Mouse (Mus musculus) forebrain, postnatal 0 days (tissue): Measurements from ENCODE around the gene Inhba. TPM values are rescaled to one million over a fixed set of nuclear protein-coding genes. Genes with fewer than 3 reads are reported as not detected.

Source experiments
- ATAC-seq: fragments of 200-750 bp; cut with Nextera tagmentation; 2 replicates; pipeline ENCODE4 v1.8.0; 2017; ENCODE audit warnings: mild to moderate bottlenecking, moderate library complexity
- DNase-seq: peaks from one replicate; pipeline ENCODE4 v3.0.0-alpha.2; 2015
- H3K27ac ChIP-seq: fragments of 300-500 bp; sonication (generic); 2 replicates; pipeline ENCODE4 v1.5.1; 2014; ENCODE audit warnings: low read depth, mild to moderate bottlenecking, antibody characterized with exemption, low read length, moderate library complexity, mixed read lengths
- H3K27me3 ChIP-seq: fragments of 300-500 bp; sonication (generic); 2 replicates; pipeline ENCODE4 v1.6.1; 2014; ENCODE audit warnings: mild to moderate bottlenecking, low read length, mixed read lengths; ENCODE audit not compliant: insufficient read depth
- H3K36me3 ChIP-seq: fragments of 300-500 bp; sonication (generic); 2 replicates; pipeline ENCODE4 v1.6.1; 2014; ENCODE audit warnings: mild to moderate bottlenecking, moderate library complexity; ENCODE audit not compliant: insufficient read depth
- H3K4me1 ChIP-seq: fragments of 300-500 bp; sonication (generic); 2 replicates; pipeline ENCODE4 v1.6.1; 2014; ENCODE audit warnings: antibody characterized with exemption; ENCODE audit not compliant: insufficient read depth
- H3K4me2 ChIP-seq: fragments of 300-500 bp; sonication (generic); 2 replicates; pipeline ENCODE4 v1.6.1; 2014; ENCODE audit warnings: low read depth, mild to moderate bottlenecking, moderate library complexity
- H3K4me3 ChIP-seq: fragments of 300-500 bp; sonication (generic); 2 replicates; pipeline ENCODE4 v1.5.1; 2014; ENCODE audit warnings: low read depth, low read length, mixed read lengths
- H3K9ac ChIP-seq: fragments of 300-500 bp; sonication (generic); 2 replicates; pipeline ENCODE4 v1.6.1; 2014; ENCODE audit warnings: mild to moderate bottlenecking
- H3K9me3 ChIP-seq: fragments of 300-500 bp; sonication (generic); 2 replicates; pipeline ENCODE4 v1.6.1; 2016; ENCODE audit warnings: low read length
- CTCF ChIP-seq: sonication (generic); IDR thresholded peaks from 2 replicates; pipeline ENCODE4 v1.5.1; 2016; ENCODE audit warnings: antibody characterized with exemption, control low read depth, low read depth
- WGBS: fragments of 180-500 bp; shearing (Covaris S2); extraction: QIAGEN DNeasy Blood & Tissue Kit; methylation state at CpG from one replicate; pipeline ENCODE4 v1.1.7; 2014; 5-methylcytosine and 5-hydroxymethylcytosine counted together
- polyA plus RNA-seq: library from polyadenylated mRNA; unstranded; fragments of >200 nt; fragmentation: Nextera tagmentation; extraction: Ambion mirVana; gene quantifications from 2 replicates; pipeline ENCODE4 v1.2.1, GENCODE M21; 2015
- total RNA-seq: library from RNA; depleted of rRNA; stranded (reverse); fragments of >200 nt; gene quantifications from 2 replicates; pipeline ENCODE4 v1.2.3, GENCODE M21; 2014

Inhba gene
- total and polyA plus RNA-seq, 2 experiments from 2014 or later = 2.0 to 5.6 TPM

GRCm38 (mm10) chr13:16016506-16016905 is 4.9 kb downstream of the Inhba start:
- no peak for TF ChIP-seq CTCF
- 0% methylated on average over 1 of the region's 2 CpGs for WGBS
- no peak for DNase-seq

GRCm38 (mm10) chr13:16017338-16017737 is 5.7 kb downstream of the Inhba start:
- under 1% methylated on average over 20 of the region's 20 CpGs for WGBS
- H3K9me3 ChIP-seq = no peaks in the 10 kb centered on the region
- peak overlapping the region; percentile 43 for H3K9ac ChIP-seq
- peaks cover 7% of the 10 kb centered on the region; the same call in 1 of the 2 replicates for H3K27me3 ChIP-seq
- H3K27ac ChIP-seq = peak overlapping the region; percentile 9; the same call in 1 of the 2 replicates
- peak overlapping the region; percentile 38 for H3K4me3 ChIP-seq
- no peak for ATAC-seq
- H3K4me1 ChIP-seq = no peaks in the 10 kb centered on the region
- H3K36me3 ChIP-seq = no peaks in the 10 kb centered on the region
- DNase-seq = no peak
- no peak for TF ChIP-seq CTCF
- peak overlapping the region; percentile 62 for H3K4me2 ChIP-seq

More at GRCm38 (mm10) chr13:16016506-16016905, 4.9 kb downstream of the Inhba start:
- ATAC-seq = peak; percentile 17; the same call in 1 of the 2 replicates
- H3K36me3 ChIP-seq = no peaks in the 10 kb centered on the region
- no peaks in the 10 kb centered on the region for H3K9me3 ChIP-seq
- no peak overlapping the region for H3K9ac ChIP-seq
- H3K27me3 ChIP-seq = peaks cover 7% of the 10 kb centered on the region; the same call in 1 of the 2 replicates
- no peak overlapping the region for H3K4me3 ChIP-seq
- H3K4me2 ChIP-seq = 0 out of 2 replicates have a peak overlapping the region, but pooled peaks have one; percentile 6
- H3K4me1 ChIP-seq = no peaks in the 10 kb centered on the region
- H3K27ac ChIP-seq = no peak overlapping the region

- ATAC-seq = no peak
- H3K27ac ChIP-seq = no peak overlapping the region
- TF ChIP-seq CTCF = no peak
- no peak for DNase-seq
- WGBS = 3% methylated on average over 9 of the region's 9 CpGs
- peak overlapping the region; percentile 38 for H3K4me3 ChIP-seq
- H3K4me1 ChIP-seq = no peaks in the 10 kb centered on the region
- H3K36me3 ChIP-seq = no peaks in the 10 kb centered on the region
- H3K9ac ChIP-seq = peak overlapping the region; percentile 43
- peaks cover 7% of the 10 kb centered on the region; the same call in 1 of the 2 replicates for H3K27me3 ChIP-seq
- no peaks in the 10 kb centered on the region for H3K9me3 ChIP-seq
- peak overlapping the region; percentile 62 for H3K4me2 ChIP-seq
Observed at GRCm38 (mm10) chr13:16017777-16018176, 6.1 kb downstream of the Inhba start.

- no peak for ATAC-seq
- H3K9me3 ChIP-seq = no peaks in the 10 kb centered on the region
- WGBS = 88% methylated on average over 3 of the region's 3 CpGs
- DNase-seq = no peak
- peak overlapping the region; percentile 38; the same call in 1 of the 2 replicates for H3K4me3 ChIP-seq
- H3K4me1 ChIP-seq = no peaks in the 10 kb centered on the region
- no peak for TF ChIP-seq CTCF
- H3K27ac ChIP-seq = no peak overlapping the region
- H3K36me3 ChIP-seq = no peaks in the 10 kb centered on the region
- H3K4me2 ChIP-seq = peak overlapping the region; percentile 62
- peaks cover 7% of the 10 kb centered on the region; the same call in 1 of the 2 replicates for H3K27me3 ChIP-seq
- no peak overlapping the region for H3K9ac ChIP-seq
Observed at GRCm38 (mm10) chr13:16018807-16019510, 7.3 kb downstream of the Inhba start.

GRCm38 (mm10) chr13:16020659-16021058 is 9.0 kb downstream of the Inhba start:
- peak; percentile 76 for TF ChIP-seq CTCF
- Histone ChIP-seq H3K27me3 (peaks cover 7% of the 10 kb centered on the region; the same call in 1 of the 2 replicates), H3K4me2 (peak overlapping the region; percentile 29), H3K27ac (no peak overlapping the region), H3K36me3 (no peaks in the 10 kb centered on the region), H3K9me3 (no peaks in the 10 kb centered on the region), H3K9ac (no peak overlapping the region), H3K4me1 (no peaks in the 10 kb centered on the region), H3K4me3 (peak overlapping the region; percentile 7; the same call in 1 of the 2 replicates)
- ATAC-seq (no peak), DNase-seq (peak; percentile 80)
- WGBS = 3% methylated on average over 1 of the region's 1 CpGs

GRCm38 (mm10) chr13:16021181-16021580 is 9.5 kb downstream of the Inhba start:
- Histone ChIP-seq H3K4me2 (peak overlapping the region; percentile 29), H3K4me3 (peak overlapping the region; percentile 1; the same call in 1 of the 2 replicates), H3K9ac (no peak overlapping the region), H3K4me1 (no peaks in the 10 kb centered on the region), H3K27ac (no peak overlapping the region), H3K36me3 (no peaks in the 10 kb centered on the region), H3K9me3 (no peaks in the 10 kb centered on the region), H3K27me3 (peaks cover 7% of the 10 kb centered on the region; the same call in 1 of the 2 replicates)
- DNase-seq (no peak), ATAC-seq (no peak)
- 55% methylated on average over 6 of the region's 6 CpGs for WGBS
- no peak for TF ChIP-seq CTCF

GRCm38 (mm10) chr13:16021849-16022248 is 10.2 kb downstream of the Inhba start:
- no peak overlapping the region for H3K9ac ChIP-seq
- no peak for ATAC-seq
- H3K36me3 ChIP-seq = no peaks in the 10 kb centered on the region
- peak overlapping the region; percentile 44 for H3K4me2 ChIP-seq
- peaks cover 7% of the 10 kb centered on the region; the same call in 1 of the 2 replicates for H3K27me3 ChIP-seq
- DNase-seq = no peak
- H3K4me1 ChIP-seq = no peaks in the 10 kb centered on the region
- 0 out of 2 replicates have a peak overlapping the region, but pooled peaks have one; percentile 27 for H3K4me3 ChIP-seq
- no peak for TF ChIP-seq CTCF
- no peak overlapping the region for H3K27ac ChIP-seq
- H3K9me3 ChIP-seq = no peaks in the 10 kb centered on the region
- WGBS = 58% methylated on average over 7 of the region's 7 CpGs
